Mouse (Mus musculus) embryonic fibroblast, embryonic 13.5 days (primary cell): Measurements from ENCODE around the gene Dnajb13.

ENCODE experiments used
- CTCF ChIP-seq: IDR thresholded peaks from 2 replicates; pipeline ENCODE4 v1.5.1; 2011; ENCODE audit warnings: mild to moderate bottlenecking, control low read depth, low read length, moderate library complexity, borderline replicate concordance; ENCODE audit not compliant: insufficient read depth
- POLR2A ChIP-seq: IDR thresholded peaks from 2 replicates; pipeline ENCODE4 v1.6.1; 2011; ENCODE audit warnings: low read depth, mild to moderate bottlenecking, control low read depth, low read length, moderate library complexity

- no peak for TF ChIP-seq POLR2A
- TF ChIP-seq CTCF: no peak
Measured at GRCm38 (mm10) chr7:100479823-100480164, 35.0 kb downstream of the Dnajb13 start.
